Mouse (Mus musculus) right cerebral cortex, adult 2 months (tissue): ENCODE results near the gene Ddc.

Source experiments
- DNase-seq, 2 experiments: peaks; one replicate each; pipeline ENCODE4 v3.0.0; 2021 to 2022; ENCODE audit warnings: low spot score in 2 of 2

Gene Ddc

DNA sequence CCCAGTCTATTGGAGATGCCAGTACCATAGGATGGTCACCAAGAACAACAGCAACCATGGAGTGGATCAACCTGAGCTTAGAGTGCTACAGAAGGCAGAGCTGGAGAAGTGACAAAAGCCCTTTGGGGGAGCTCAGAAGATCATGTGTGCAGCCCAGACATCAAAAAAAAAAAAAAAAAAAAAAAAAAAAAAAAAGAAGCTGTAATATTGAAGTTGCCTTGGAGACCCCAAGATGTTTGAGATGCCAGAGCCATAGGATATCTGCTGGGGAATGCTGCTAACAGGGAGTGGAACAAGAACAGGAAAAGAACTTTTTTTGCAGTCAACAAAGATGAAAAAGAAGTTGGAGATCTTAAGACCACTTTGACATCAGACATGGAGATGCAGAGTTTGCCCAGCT is 7.6 kb upstream of the Ddc start:
- no peak for DNase-seq

DNA sequence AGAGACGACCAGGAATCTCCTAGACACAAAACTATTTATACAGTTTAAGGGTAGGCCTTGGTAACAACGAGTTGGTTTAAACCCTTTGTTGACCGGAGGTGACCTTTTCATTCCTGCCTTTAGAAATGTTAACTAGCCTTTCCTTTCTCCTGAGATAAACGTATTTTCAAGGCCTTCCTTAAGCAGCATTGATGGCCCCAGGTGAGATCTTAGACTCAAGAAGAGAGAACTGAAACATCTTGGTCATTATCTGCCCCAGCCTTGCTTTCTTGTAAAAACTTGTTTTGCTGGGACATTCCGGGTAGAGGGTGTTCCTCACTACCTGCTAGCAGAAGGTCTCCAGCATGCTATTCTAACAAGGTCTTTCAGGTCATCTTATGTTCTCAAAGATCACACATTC is 7.1 kb upstream of the Ddc start:
- DNase-seq, result no peak

GRCm38 (mm10) chr11:11901509-11901908 is 3.6 kb upstream of the Ddc start:
- DNase-seq, result no peak

DNA sequence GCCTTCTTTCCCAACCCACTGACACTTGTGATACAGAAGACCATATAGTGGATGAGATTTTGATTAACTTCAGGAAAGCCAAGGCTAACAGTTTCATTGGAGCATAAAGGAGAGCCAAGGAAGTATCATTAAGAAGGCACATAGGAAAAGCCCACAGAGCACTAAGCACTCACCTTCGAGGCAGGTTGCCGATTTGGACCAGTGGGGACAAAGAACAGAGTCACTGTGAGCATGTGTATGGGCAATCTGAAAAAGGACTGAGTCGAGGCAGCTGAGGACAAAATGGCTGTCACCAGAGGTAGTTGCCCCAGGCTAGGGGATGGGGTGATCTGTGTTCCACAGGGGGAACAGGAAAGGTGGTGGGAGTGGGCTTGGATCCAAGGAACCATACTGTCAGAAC is 552 bp upstream of the Ddc start:
- DNase-seq, result no peak

GRCm38 (mm10) chr11:11895479-11895878 is 2.5 kb downstream of the Ddc start:
- DNase-seq, result no peak

DNA sequence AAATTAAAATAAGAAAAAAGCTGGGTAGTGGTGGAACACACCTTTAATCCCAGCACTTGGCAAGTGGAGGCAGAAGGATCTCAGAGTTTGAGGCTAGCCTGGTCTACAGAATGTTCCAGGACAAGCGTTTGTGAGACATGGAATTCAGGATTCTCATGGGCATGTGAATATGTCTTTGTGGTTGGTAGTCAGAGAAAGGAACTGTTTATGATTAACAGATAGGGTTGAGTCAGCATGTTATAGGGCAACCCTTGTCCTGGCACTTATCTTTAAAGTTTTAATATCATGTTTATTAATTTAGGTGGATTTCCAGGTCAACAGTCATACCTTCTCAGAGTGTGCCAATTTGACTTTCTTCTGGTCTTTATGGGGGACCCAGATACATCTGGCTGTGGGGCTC is 4.2 kb downstream of the Ddc start:
- DNase-seq, result no peak

GRCm38 (mm10) chr11:11892993-11893602 is 4.8 kb downstream of the Ddc start:
- no peak for DNase-seq

DNA sequence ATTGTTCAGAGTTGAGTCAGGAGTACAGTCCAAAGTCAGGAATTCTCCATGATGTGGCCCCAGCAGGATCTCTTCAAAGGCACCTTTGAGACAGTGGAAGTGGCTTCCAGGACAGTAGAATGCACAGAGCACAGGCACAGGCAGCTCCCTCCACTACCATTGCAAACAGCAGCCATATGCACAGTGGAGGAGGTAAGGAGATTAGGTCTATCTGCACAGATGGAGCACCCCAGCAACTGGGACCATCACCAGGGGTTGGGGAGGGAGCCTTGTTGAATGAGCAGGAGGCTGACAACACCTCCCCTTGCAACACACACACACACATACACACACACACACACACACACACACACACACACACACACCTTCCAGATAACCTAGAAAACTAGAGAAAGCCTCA is 6.1 kb downstream of the Ddc start:
- DNase-seq, result no peak

- no peak for DNase-seq
These were observed 7.7 kb downstream of the Ddc start for GRCm38 (mm10) chr11:11890139-11890741.

GRCm38 (mm10) chr11:11888727-11889126 is 9.2 kb downstream of the Ddc start:
- DNase-seq, result no peak

DNA sequence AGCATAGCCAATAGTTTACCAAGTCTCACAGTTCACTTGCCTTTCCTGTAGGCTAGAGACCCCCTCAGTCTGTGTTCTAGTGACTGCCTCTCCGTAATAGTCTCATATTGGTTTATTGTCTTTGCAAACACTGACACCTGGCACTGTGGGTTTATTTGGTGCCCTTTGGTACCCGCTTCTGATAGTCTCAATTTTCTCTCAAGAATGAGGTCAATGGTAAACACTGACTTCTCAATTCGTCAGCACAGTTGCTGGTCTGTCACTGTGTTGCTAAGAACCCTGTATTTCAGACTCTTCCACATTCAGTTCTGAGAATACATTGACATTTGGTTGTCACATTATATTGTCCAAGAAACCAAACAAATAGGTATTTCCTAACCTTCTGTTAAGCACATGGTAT is 9.9 kb downstream of the Ddc start:
- DNase-seq, result no peak

GRCm38 (mm10) chr11:11886403-11886998 is 11.4 kb downstream of the Ddc start:
- no peak for DNase-seq

DNA sequence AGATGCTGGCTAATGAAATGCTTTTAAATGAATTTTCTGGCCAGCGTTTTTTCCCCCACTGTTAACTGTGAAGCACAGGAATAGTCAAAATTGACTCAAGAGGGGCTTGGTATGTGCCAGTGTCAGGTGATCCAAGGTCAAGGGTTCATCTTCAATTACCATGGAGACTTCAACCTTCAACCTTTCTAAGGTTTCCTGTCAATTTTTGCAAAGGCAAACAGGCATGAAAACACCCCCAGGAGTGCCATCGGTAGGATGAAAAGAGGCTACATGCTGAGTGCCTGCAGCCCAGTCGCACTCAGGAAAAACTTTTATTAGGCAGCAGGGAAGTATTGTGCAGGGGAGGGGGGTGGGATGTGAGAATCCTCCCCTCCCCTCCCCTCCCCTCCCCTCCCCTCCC is 12.0 kb downstream of the Ddc start:
- no peak for DNase-seq

DNA sequence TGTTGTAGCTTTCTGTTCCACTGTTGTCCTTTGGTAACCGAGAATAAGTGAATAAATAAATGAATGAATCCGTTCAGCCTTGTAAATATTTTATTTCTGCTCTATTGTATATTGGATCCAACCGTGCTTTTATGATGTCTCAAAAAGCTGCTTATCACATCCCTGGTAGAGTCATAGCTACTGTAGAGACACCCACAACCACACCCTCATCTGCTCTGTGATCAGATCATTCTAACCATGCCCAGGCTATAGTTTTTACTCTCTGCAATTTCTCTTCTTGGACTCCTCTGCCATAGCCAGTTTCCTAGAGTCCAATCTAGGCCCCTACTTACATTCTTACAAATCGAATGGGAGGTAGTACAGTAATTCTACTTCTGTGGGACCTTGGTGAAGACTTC is 12.7 kb downstream of the Ddc start:
- DNase-seq, result no peak

DNA sequence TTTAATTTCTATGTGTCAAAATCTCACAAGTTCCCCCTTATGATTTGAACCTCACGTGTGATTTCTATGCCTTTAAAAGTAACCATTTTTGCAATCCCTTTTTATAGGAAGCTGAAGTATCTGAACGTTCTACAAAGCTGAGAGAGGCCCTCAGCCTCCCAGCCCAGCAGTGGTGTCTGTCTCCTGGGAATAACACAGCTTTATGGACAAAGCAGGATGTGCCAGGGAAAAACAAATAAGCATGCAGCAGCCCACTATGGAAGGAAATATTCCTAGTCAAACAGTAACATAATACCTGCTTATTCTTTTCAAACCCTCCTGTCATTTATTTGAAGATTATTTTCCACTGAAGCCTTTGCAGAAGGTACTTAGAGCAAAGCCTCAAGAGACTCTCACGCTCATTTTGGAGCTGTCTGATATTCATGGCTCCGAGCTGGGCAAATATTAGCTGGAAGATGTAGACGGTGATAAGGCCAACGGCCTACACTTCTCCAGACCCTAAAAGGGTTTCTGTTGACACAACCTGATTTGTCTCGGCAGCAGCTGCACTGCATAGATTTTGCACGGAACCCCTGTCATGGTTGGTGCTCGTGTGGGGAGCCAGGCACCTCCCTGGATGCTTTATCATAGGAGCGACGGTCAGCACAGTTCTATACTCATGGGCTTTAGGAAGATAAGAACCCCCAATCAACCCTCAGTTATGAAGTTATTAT is 13.3 kb downstream of the Ddc start:
- no peak for DNase-seq

GRCm38 (mm10) chr11:11881783-11882155 is 16.2 kb downstream of the Ddc start:
- DNase-seq, result no peak

DNA sequence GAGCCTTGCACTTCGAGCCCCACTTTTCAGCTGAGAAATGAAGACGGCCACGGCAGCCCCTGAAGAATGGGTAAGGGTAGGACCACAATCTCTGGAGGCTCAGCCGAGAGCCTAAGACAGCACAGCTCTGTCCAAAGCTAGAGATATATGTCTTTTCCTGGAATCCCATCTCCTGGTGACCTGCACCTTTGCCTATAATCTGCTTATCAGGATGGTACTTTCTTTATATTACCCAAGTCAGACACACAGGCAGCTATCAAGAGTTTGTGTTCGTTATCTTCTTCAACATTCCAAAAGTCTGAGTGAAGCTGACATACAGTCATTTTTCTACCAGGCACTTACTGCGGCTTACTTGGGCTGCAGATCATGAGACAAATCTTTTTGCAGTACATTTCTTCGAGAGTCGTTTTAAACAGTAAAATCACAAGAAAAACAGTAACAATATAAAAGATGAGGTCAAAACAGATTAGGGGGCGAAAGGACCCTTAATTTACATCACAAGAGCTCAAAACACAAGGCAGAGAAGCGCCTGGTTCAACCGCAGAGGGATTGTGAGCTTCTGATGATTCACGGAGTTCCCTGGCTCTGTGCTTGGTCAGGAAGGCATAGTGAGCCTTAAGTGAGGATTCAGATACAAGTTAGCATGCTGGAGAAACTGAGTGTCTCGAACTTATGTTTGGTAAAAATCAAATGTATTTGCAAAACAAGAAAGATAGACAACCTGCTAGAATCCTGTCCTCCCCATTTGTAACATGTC is 16.7 kb downstream of the Ddc start:
- DNase-seq, result no peak

DNA sequence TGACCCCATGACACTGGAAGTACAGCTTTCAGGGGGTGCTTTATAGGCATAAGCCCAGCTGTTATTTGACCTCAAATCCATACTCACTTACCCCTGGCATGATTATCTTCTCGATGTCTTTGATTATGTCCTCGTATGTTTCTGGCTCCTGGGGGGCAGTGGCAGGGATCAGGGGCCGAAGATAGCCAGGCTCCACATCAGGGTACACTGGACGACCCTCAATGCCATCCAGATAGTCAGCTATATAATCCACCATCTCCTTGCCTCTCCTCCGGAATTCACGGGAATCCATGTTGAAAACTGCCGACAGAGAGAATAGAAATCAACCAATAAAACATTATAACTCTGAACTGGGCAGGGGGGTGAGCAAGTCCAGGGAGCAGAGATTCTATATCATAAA is 17.6 kb downstream of the Ddc start:
- DNase-seq, result no peak

DNA sequence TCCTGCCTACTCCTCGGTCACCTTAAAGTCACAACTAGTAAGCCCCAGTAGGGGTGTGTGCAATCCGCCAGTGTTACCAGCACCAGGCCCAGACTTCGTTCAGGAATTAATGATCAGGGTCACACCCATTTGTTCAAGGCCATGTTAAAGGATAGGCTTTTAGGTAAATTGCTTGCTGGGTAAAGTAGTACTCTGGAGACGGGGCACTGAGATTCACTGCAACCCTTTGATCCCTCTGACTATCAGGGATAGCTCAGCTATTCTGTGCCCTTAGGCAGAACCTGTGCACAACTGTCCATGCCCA is 18.3 kb downstream of the Ddc start:
- DNase-seq, result no peak

- DNase-seq, result no peak
These were observed 18.8 kb downstream of the Ddc start for GRCm38 (mm10) chr11:11878981-11879698.

GRCm38 (mm10) chr11:11878278-11878980 is 19.5 kb downstream of the Ddc start:
- DNase-seq, result no peak
